Mouse (Mus musculus) thymus, adult 2 months (tissue): ENCODE data around the gene Zfp655.

Source experiments
- CTCF ChIP-seq: fragments of 200-500 bp; IDR thresholded peaks from 2 replicates; pipeline ENCODE4 v1.5.1; 2012; ENCODE audit warnings: mild to moderate bottlenecking, control low read depth, low read length, moderate library complexity, borderline replicate concordance; ENCODE audit not compliant: control insufficient read depth, poor library complexity, insufficient read depth; ENCODE audit errors: extremely low read depth
- POLR2A ChIP-seq: fragments of 200-500 bp; IDR thresholded peaks from 2 replicates; pipeline ENCODE4 v1.6.1; 2012; ENCODE audit warnings: mild to moderate bottlenecking, low read length, control low read depth, moderate library complexity; ENCODE audit not compliant: control insufficient read depth, poor library complexity, insufficient read depth; ENCODE audit errors: extremely low read depth

DNA sequence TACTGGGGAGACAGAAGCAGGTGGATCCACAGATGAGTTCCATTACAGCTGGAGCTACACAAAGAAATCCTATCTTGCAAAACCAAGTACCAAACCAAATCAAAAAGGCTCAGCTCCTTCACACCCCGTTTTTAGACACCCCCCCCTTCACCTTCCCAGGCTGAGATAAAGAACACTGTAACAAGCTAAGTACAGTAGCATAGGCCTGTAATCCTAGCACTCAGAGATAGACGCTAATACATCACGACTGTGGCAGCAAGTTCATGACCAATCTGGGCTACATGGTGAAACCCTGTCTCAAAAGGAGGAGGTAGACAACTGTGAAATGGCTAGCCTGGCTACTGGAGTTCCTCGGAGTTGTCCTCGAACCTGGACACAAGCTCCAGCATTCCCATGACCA, 41.1 kb upstream of the Zfp655 start:
- TF ChIP-seq CTCF = no peak
- no peak for TF ChIP-seq POLR2A
